Mouse (Mus musculus): ENCODE data around the gene Wdr13.
"Not testable (repeated sequence)": the region's sequence is repeated elsewhere in the genome, so short reads cannot be mapped to it uniquely, and the experiment has no call there.

The Wdr13 gene

GRCm38 (mm10) chrX:8099435-8099834 lies 33.3 kb downstream of the Wdr13 start:
- TF ChIP-seq POU5F1 (IDR thresholded peaks at IDR 0.05; ENCODE audit: borderline replicate concordance, low read length) (no peak), NANOG (IDR thresholded peaks at IDR 0.05; ENCODE audit: borderline replicate concordance, low read length) (no peak), CTCF (conservative IDR thresholded peaks at IDR 0.05; ENCODE audit: low read length) (no peak)
- Histone ChIP-seq H3K4me3 (replicated peaks; ENCODE audit: low read length) (no peak overlapping the region), H3K9me3 (ENCODE audit: low read length) (no peaks in the 10 kb centered on the region), H3K36me3 (ENCODE audit: insufficient read depth, low read length) (no peaks in the 10 kb centered on the region), H3K27me3 (ENCODE audit: insufficient read depth, low read length) (no peaks in the 10 kb centered on the region), H3K4me1 (replicated peaks; ENCODE audit: low read depth, low read length) (peaks cover 8% of the 10 kb centered on the region)

DNA sequence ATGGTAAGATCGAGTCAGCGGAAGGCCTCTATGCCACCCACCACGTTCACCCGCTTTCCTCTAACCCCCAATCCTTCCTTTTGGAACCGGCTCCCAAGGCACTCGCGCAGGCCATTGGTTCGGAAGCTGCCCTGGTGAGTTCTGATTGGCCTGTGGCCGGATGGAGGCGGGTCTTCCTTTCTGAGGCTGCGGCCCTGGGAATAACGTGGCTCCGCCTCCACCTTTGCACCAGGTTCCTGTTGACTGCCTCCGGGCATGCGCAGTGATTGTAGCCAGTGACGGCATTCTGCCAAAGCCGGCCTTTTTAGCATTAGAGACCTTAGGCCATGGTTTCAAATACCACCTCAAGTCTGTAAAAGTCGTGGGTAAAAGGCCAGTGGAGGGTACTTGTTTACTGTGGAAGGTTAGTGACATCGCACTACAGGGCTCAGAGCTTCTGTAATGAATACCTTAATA lies 35.9 kb downstream of the Wdr13 start:
- H3K36me3 ChIP-seq (ENCODE audit: insufficient read depth, low read length) = no peaks in the 10 kb centered on the region
- peak overlapping the region; percentile 71 for H3K4me3 ChIP-seq (replicated peaks; ENCODE audit: low read length)
- H3K4me1 ChIP-seq (replicated peaks; ENCODE audit: low read depth, low read length) = peaks cover 8% of the 10 kb centered on the region
- H3K9me3 ChIP-seq (ENCODE audit: low read length) = no peaks in the 10 kb centered on the region
- no peaks in the 10 kb centered on the region for H3K27me3 ChIP-seq (ENCODE audit: insufficient read depth, low read length)
- TF ChIP-seq POU5F1 (IDR thresholded peaks at IDR 0.05; ENCODE audit: borderline replicate concordance, low read length) = no peak
- TF ChIP-seq NANOG (IDR thresholded peaks at IDR 0.05; ENCODE audit: borderline replicate concordance, low read length) = no peak
- no peak for TF ChIP-seq CTCF (conservative IDR thresholded peaks at IDR 0.05; ENCODE audit: low read length)

- peak overlapping the region; percentile 68 for H3K4me3 ChIP-seq (replicated peaks; ENCODE audit: low read length)
- not testable (repeated sequence) for H3K9me3 ChIP-seq (ENCODE audit: low read length); H3K27me3 ChIP-seq (ENCODE audit: insufficient read depth, low read length); H3K36me3 ChIP-seq (ENCODE audit: insufficient read depth, low read length); H3K4me1 ChIP-seq (replicated peaks; ENCODE audit: low read depth, low read length)
Observed at GRCm38 (mm10) chrX:8096068-8096786, 36.5 kb downstream of the Wdr13 start.

- no peaks in the 10 kb centered on the region for H3K36me3 ChIP-seq (ENCODE audit: insufficient read depth, low read length)
- peaks cover 2% of the 10 kb centered on the region for H3K4me1 ChIP-seq (replicated peaks; ENCODE audit: low read depth, low read length)
- no peaks in the 10 kb centered on the region for H3K9me3 ChIP-seq (ENCODE audit: low read length)
- TF ChIP-seq POU5F1 (IDR thresholded peaks at IDR 0.05; ENCODE audit: borderline replicate concordance, low read length) (no peak), NANOG (IDR thresholded peaks at IDR 0.05; ENCODE audit: borderline replicate concordance, low read length) (no peak), CTCF (conservative IDR thresholded peaks at IDR 0.05; ENCODE audit: low read length) (no peak)
- H3K4me3 ChIP-seq (replicated peaks; ENCODE audit: low read length) = peak overlapping the region; percentile 68
- no peaks in the 10 kb centered on the region for H3K27me3 ChIP-seq (ENCODE audit: insufficient read depth, low read length)
Observed at GRCm38 (mm10) chrX:8095546-8095945, 37.1 kb downstream of the Wdr13 start.

DNA sequence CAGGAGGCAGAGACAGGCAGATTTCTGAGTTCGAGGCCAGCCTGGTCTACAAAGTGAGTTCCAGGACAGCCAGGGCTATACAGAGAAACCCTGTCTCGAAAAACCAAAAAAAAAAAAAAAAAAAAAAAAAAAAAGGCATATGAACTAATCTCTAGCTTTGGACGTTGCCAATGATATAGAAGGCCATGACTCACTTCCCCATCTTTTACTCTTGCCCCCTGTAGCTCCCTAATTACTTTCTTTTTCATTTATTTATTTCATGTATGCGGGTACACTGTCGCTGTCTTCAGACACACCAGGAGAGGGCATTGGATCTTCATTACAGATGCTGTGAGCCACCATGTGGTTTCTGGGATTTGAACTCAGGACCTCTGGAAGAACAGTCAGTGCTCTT lies 41.7 kb downstream of the Wdr13 start:
- H3K4me1 ChIP-seq (replicated peaks; ENCODE audit: low read depth, low read length); H3K4me3 ChIP-seq (replicated peaks; ENCODE audit: low read length); H3K36me3 ChIP-seq (ENCODE audit: insufficient read depth, low read length); H3K9me3 ChIP-seq (ENCODE audit: low read length); H3K27me3 ChIP-seq (ENCODE audit: insufficient read depth, low read length): not testable (repeated sequence)

DNA sequence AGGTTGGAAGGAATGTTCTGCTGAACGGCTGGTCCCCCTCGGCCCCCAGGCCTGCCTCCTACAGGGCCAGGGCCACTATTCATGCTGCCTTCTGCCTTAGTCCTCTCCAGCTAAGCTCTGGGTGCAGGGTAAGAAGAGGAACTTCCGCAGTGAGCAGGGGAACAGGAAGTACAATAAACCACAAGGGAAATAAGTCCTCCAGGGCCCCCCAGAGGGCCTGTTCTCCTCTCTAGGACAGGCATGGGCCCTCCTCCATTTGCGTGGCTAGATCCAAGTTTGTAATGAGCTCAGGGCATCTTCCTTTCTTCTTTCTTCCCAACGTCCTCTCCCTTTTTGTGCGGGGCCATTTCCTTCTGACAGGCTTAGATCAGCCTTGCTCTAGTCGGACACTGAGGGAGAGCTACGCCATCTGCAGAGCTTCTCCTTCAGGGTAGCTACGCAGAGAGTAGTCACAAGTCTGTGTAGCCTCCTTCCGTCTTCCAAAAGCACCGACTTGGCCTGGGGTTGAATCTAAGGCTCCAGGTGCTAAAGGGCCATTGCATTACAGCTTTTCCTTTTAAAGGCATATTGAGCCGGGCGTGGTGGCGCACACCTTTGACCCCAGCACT lies 42.2 kb downstream of the Wdr13 start, which contains the start of gene Was:
Gene Was (minus strand): TSS at position 153 of the 608 bp plus-strand sequence.
- Histone ChIP-seq H3K36me3 (ENCODE audit: insufficient read depth, low read length) (no peaks in the 10 kb centered on the region), H3K4me1 (replicated peaks; ENCODE audit: low read depth, low read length) (no peaks in the 10 kb centered on the region), H3K27me3 (ENCODE audit: insufficient read depth, low read length) (no peaks in the 10 kb centered on the region), H3K4me3 (replicated peaks; ENCODE audit: low read length) (no peak within 1 kb of the TSS), H3K9me3 (ENCODE audit: low read length) (no peaks in the 10 kb centered on the region)
- TF ChIP-seq POU5F1 (IDR thresholded peaks at IDR 0.05; ENCODE audit: borderline replicate concordance, low read length) (no peak), CTCF (conservative IDR thresholded peaks at IDR 0.05; ENCODE audit: low read length) (no peak), NANOG (IDR thresholded peaks at IDR 0.05; ENCODE audit: borderline replicate concordance, low read length) (no peak)

GRCm38 (mm10) chrX:8089746-8090145 lies 42.9 kb downstream of the Wdr13 start:
- Histone ChIP-seq H3K36me3 (ENCODE audit: insufficient read depth, low read length) (no peaks in the 10 kb centered on the region), H3K27me3 (ENCODE audit: insufficient read depth, low read length) (no peaks in the 10 kb centered on the region), H3K4me1 (replicated peaks; ENCODE audit: low read depth, low read length) (no peaks in the 10 kb centered on the region), H3K4me3 (replicated peaks; ENCODE audit: low read length) (no peak overlapping the region), H3K9me3 (ENCODE audit: low read length) (no peaks in the 10 kb centered on the region)
- TF ChIP-seq CTCF (conservative IDR thresholded peaks at IDR 0.05; ENCODE audit: low read length) (no peak), POU5F1 (IDR thresholded peaks at IDR 0.05; ENCODE audit: borderline replicate concordance, low read length) (no peak), NANOG (IDR thresholded peaks at IDR 0.05; ENCODE audit: borderline replicate concordance, low read length) (no peak)

GRCm38 (mm10) chrX:8085611-8086010 lies 47.1 kb downstream of the Wdr13 start:
- Histone ChIP-seq H3K4me1 (replicated peaks; ENCODE audit: low read depth, low read length) (no peaks in the 10 kb centered on the region), H3K27me3 (ENCODE audit: insufficient read depth, low read length) (no peaks in the 10 kb centered on the region), H3K36me3 (ENCODE audit: insufficient read depth, low read length) (no peaks in the 10 kb centered on the region), H3K4me3 (replicated peaks; ENCODE audit: low read length) (no peak overlapping the region), H3K9me3 (ENCODE audit: low read length) (no peaks in the 10 kb centered on the region)
- no peak for TF ChIP-seq CTCF (conservative IDR thresholded peaks at IDR 0.05; ENCODE audit: low read length)
- no peak for TF ChIP-seq POU5F1 (IDR thresholded peaks at IDR 0.05; ENCODE audit: borderline replicate concordance, low read length)
- no peak for TF ChIP-seq NANOG (IDR thresholded peaks at IDR 0.05; ENCODE audit: borderline replicate concordance, low read length)

- TF ChIP-seq POU5F1 (IDR thresholded peaks at IDR 0.05; ENCODE audit: borderline replicate concordance, low read length) = no peak
- no peak for TF ChIP-seq CTCF (conservative IDR thresholded peaks at IDR 0.05; ENCODE audit: low read length)
- TF ChIP-seq NANOG (IDR thresholded peaks at IDR 0.05; ENCODE audit: borderline replicate concordance, low read length) = no peak
- H3K27me3 ChIP-seq (ENCODE audit: insufficient read depth, low read length) = no peaks in the 10 kb centered on the region
- H3K9me3 ChIP-seq (ENCODE audit: low read length) = no peaks in the 10 kb centered on the region
- no peak overlapping the region for H3K4me3 ChIP-seq (replicated peaks; ENCODE audit: low read length)
- no peaks in the 10 kb centered on the region for H3K36me3 ChIP-seq (ENCODE audit: insufficient read depth, low read length)
- no peaks in the 10 kb centered on the region for H3K4me1 ChIP-seq (replicated peaks; ENCODE audit: low read depth, low read length)
Observed at GRCm38 (mm10) chrX:8084771-8085259, 47.9 kb downstream of the Wdr13 start.
